Mouse (Mus musculus): ENCODE data around the gene Fank1. TPM values are rescaled to one million over a fixed set of nuclear protein-coding genes. Genes with fewer than 3 reads are reported as not detected.

The Fank1 gene
- polyA plus RNA-seq, 1 experiment from 2014 or later: 0.52 TPM

- H3K4me1 ChIP-seq (ENCODE audit: control insufficient read depth, insufficient read depth, low read length): no peaks in the 10 kb centered on the region
- H3K27me3 ChIP-seq (ENCODE audit: control insufficient read depth, insufficient read depth, low read length): no peaks in the 10 kb centered on the region
- no peaks in the 10 kb centered on the region for H3K36me3 ChIP-seq (replicated peaks; ENCODE audit: control insufficient read depth, insufficient read depth, low read depth, low read length)
- no peak for ATAC-seq (replicated peaks; ENCODE audit: insufficient number of reproducible peaks, low FRiP score, low TSS enrichment, low read depth)
- H3K4me2 ChIP-seq (ENCODE audit: low read depth, low read length): no peak overlapping the region
- H3K9me3 ChIP-seq (replicated peaks; ENCODE audit: control insufficient read depth, low read length): no peaks in the 10 kb centered on the region
- DNase-seq (ENCODE audit: low spot score): no peak
- WGBS: 93% methylated on average over 4 of the region's 5 CpGs
- no peak overlapping the region for H3K4me3 ChIP-seq (ENCODE audit: low read depth, low read length)
- H3K9ac ChIP-seq (replicated peaks; ENCODE audit: low read length): no peak overlapping the region
- no peak overlapping the region for H3K27ac ChIP-seq (replicated peaks; ENCODE audit: low read depth, low read length)
Measured at GRCm38 (mm10) chr7:133758716-133759115, 17.9 kb upstream of the Fank1 start.

- WGBS: 3% methylated on average over 27 of the region's 27 CpGs
- Histone ChIP-seq H3K4me3 (ENCODE audit: low read depth, low read length) (peak overlapping the region; percentile 21), H3K36me3 (replicated peaks; ENCODE audit: control insufficient read depth, insufficient read depth, low read depth, low read length) (no peaks in the 10 kb centered on the region), H3K9ac (replicated peaks; ENCODE audit: low read length) (peak overlapping the region; percentile 51), H3K9me3 (replicated peaks; ENCODE audit: control insufficient read depth, low read length) (no peaks in the 10 kb centered on the region), H3K27me3 (ENCODE audit: control insufficient read depth, insufficient read depth, low read length) (no peaks in the 10 kb centered on the region), H3K4me2 (ENCODE audit: low read depth, low read length) (peak overlapping the region; percentile 49), H3K27ac (replicated peaks; ENCODE audit: low read depth, low read length) (peak overlapping the region; percentile 70), H3K4me1 (ENCODE audit: control insufficient read depth, insufficient read depth, low read length) (no peaks in the 10 kb centered on the region)
- DNase-seq (ENCODE audit: low spot score) (peak; percentile 79), ATAC-seq (replicated peaks; ENCODE audit: insufficient number of reproducible peaks, low FRiP score, low TSS enrichment, low read depth) (peak; percentile 91)
Measured at GRCm38 (mm10) chr7:133759611-133760353, 16.9 kb upstream of the Fank1 start.

- no peak overlapping the region for H3K9ac ChIP-seq (replicated peaks; ENCODE audit: low read length)
- H3K4me3 ChIP-seq (ENCODE audit: low read depth, low read length): no peak overlapping the region
- no peaks in the 10 kb centered on the region for H3K36me3 ChIP-seq (replicated peaks; ENCODE audit: control insufficient read depth, insufficient read depth, low read depth, low read length)
- no peaks in the 10 kb centered on the region for H3K4me1 ChIP-seq (ENCODE audit: control insufficient read depth, insufficient read depth, low read length)
- ATAC-seq (replicated peaks; ENCODE audit: insufficient number of reproducible peaks, low FRiP score, low TSS enrichment, low read depth) (no peak), DNase-seq (ENCODE audit: low spot score) (no peak)
- WGBS: 91% methylated on average over 6 of the region's 6 CpGs
- H3K27ac ChIP-seq (replicated peaks; ENCODE audit: low read depth, low read length): no peak overlapping the region
- H3K9me3 ChIP-seq (replicated peaks; ENCODE audit: control insufficient read depth, low read length): no peaks in the 10 kb centered on the region
- no peak overlapping the region for H3K4me2 ChIP-seq (ENCODE audit: low read depth, low read length)
- H3K27me3 ChIP-seq (ENCODE audit: control insufficient read depth, insufficient read depth, low read length): no peaks in the 10 kb centered on the region
Measured at GRCm38 (mm10) chr7:133762696-133763095, 14.0 kb upstream of the Fank1 start.

GRCm38 (mm10) chr7:133764425-133764824, 12.2 kb upstream of the Fank1 start:
- no peaks in the 10 kb centered on the region for H3K36me3 ChIP-seq (replicated peaks; ENCODE audit: control insufficient read depth, insufficient read depth, low read depth, low read length)
- H3K9ac ChIP-seq (replicated peaks; ENCODE audit: low read length): no peak overlapping the region
- no peaks in the 10 kb centered on the region for H3K9me3 ChIP-seq (replicated peaks; ENCODE audit: control insufficient read depth, low read length)
- ATAC-seq (replicated peaks; ENCODE audit: insufficient number of reproducible peaks, low FRiP score, low TSS enrichment, low read depth) (no peak), DNase-seq (ENCODE audit: low spot score) (no peak)
- H3K27ac ChIP-seq (replicated peaks; ENCODE audit: low read depth, low read length): no peak overlapping the region
- H3K4me3 ChIP-seq (ENCODE audit: low read depth, low read length): no peak overlapping the region
- H3K4me1 ChIP-seq (ENCODE audit: control insufficient read depth, insufficient read depth, low read length): no peaks in the 10 kb centered on the region
- WGBS: 69% methylated on average over 2 of the region's 2 CpGs
- no peaks in the 10 kb centered on the region for H3K27me3 ChIP-seq (ENCODE audit: control insufficient read depth, insufficient read depth, low read length)
- H3K4me2 ChIP-seq (ENCODE audit: low read depth, low read length): no peak overlapping the region

GRCm38 (mm10) chr7:133765240-133765848, 11.3 kb upstream of the Fank1 start:
- Histone ChIP-seq H3K4me3 (ENCODE audit: low read depth, low read length) (no peak overlapping the region), H3K27me3 (ENCODE audit: control insufficient read depth, insufficient read depth, low read length) (no peaks in the 10 kb centered on the region), H3K4me1 (ENCODE audit: control insufficient read depth, insufficient read depth, low read length) (no peaks in the 10 kb centered on the region), H3K9me3 (replicated peaks; ENCODE audit: control insufficient read depth, low read length) (no peaks in the 10 kb centered on the region), H3K4me2 (ENCODE audit: low read depth, low read length) (no peak overlapping the region), H3K27ac (replicated peaks; ENCODE audit: low read depth, low read length) (no peak overlapping the region), H3K36me3 (replicated peaks; ENCODE audit: control insufficient read depth, insufficient read depth, low read depth, low read length) (no peaks in the 10 kb centered on the region), H3K9ac (replicated peaks; ENCODE audit: low read length) (no peak overlapping the region)
- ATAC-seq (replicated peaks; ENCODE audit: insufficient number of reproducible peaks, low FRiP score, low TSS enrichment, low read depth) (no peak), DNase-seq (ENCODE audit: low spot score) (no peak)
- WGBS: 76% methylated on average over 10 of the region's 10 CpGs

GRCm38 (mm10) chr7:133765849-133766243, 10.8 kb upstream of the Fank1 start:
- Histone ChIP-seq H3K27me3 (ENCODE audit: control insufficient read depth, insufficient read depth, low read length) (no peaks in the 10 kb centered on the region), H3K4me1 (ENCODE audit: control insufficient read depth, insufficient read depth, low read length) (no peaks in the 10 kb centered on the region), H3K27ac (replicated peaks; ENCODE audit: low read depth, low read length) (no peak overlapping the region), H3K4me3 (ENCODE audit: low read depth, low read length) (no peak overlapping the region), H3K9me3 (replicated peaks; ENCODE audit: control insufficient read depth, low read length) (no peaks in the 10 kb centered on the region), H3K36me3 (replicated peaks; ENCODE audit: control insufficient read depth, insufficient read depth, low read depth, low read length) (no peaks in the 10 kb centered on the region), H3K4me2 (ENCODE audit: low read depth, low read length) (no peak overlapping the region), H3K9ac (replicated peaks; ENCODE audit: low read length) (no peak overlapping the region)
- DNase-seq (ENCODE audit: low spot score) (no peak), ATAC-seq (replicated peaks; ENCODE audit: insufficient number of reproducible peaks, low FRiP score, low TSS enrichment, low read depth) (no peak)
- 88% methylated on average over 13 of the region's 13 CpGs for WGBS

- Histone ChIP-seq H3K9ac (replicated peaks; ENCODE audit: low read length) (no peak overlapping the region), H3K36me3 (replicated peaks; ENCODE audit: control insufficient read depth, insufficient read depth, low read depth, low read length) (no peaks in the 10 kb centered on the region), H3K4me3 (ENCODE audit: low read depth, low read length) (no peak overlapping the region), H3K27me3 (ENCODE audit: control insufficient read depth, insufficient read depth, low read length) (no peaks in the 10 kb centered on the region), H3K9me3 (replicated peaks; ENCODE audit: control insufficient read depth, low read length) (no peaks in the 10 kb centered on the region), H3K4me2 (ENCODE audit: low read depth, low read length) (no peak overlapping the region), H3K27ac (replicated peaks; ENCODE audit: low read depth, low read length) (no peak overlapping the region), H3K4me1 (ENCODE audit: control insufficient read depth, insufficient read depth, low read length) (no peaks in the 10 kb centered on the region)
- DNase-seq (ENCODE audit: low spot score) (no peak), ATAC-seq (replicated peaks; ENCODE audit: insufficient number of reproducible peaks, low FRiP score, low TSS enrichment, low read depth) (no peak)
- 78% methylated on average over 4 of the region's 4 CpGs for WGBS
Measured at GRCm38 (mm10) chr7:133768027-133768426, 8.6 kb upstream of the Fank1 start.

GRCm38 (mm10) chr7:133768517-133768916, 8.1 kb upstream of the Fank1 start:
- Histone ChIP-seq H3K4me3 (ENCODE audit: low read depth, low read length) (no peak overlapping the region), H3K27ac (replicated peaks; ENCODE audit: low read depth, low read length) (no peak overlapping the region), H3K4me1 (ENCODE audit: control insufficient read depth, insufficient read depth, low read length) (no peaks in the 10 kb centered on the region), H3K4me2 (ENCODE audit: low read depth, low read length) (no peak overlapping the region), H3K9me3 (replicated peaks; ENCODE audit: control insufficient read depth, low read length) (no peaks in the 10 kb centered on the region), H3K27me3 (ENCODE audit: control insufficient read depth, insufficient read depth, low read length) (no peaks in the 10 kb centered on the region), H3K36me3 (replicated peaks; ENCODE audit: control insufficient read depth, insufficient read depth, low read depth, low read length) (no peaks in the 10 kb centered on the region), H3K9ac (replicated peaks; ENCODE audit: low read length) (no peak overlapping the region)
- no peak for ATAC-seq (replicated peaks; ENCODE audit: insufficient number of reproducible peaks, low FRiP score, low TSS enrichment, low read depth)
- no peak for DNase-seq (ENCODE audit: low spot score)
- WGBS: 75% methylated on average over 5 of the region's 5 CpGs
